Mouse (Mus musculus) effector memory CD4-positive, alpha-beta T cell, adult 5 months (primary cell): ENCODE results near the gene Cyp51. TPM values are rescaled to one million over a fixed set of nuclear protein-coding genes. Genes with fewer than 3 reads are reported as not detected.

Source experiments
- polyA plus RNA-seq: library from polyadenylated mRNA; unstranded; fragments of 100-300 nt; shearing (Covaris generic); gene quantifications from one replicate; pipeline ENCODE4 v1.2.1, GENCODE M21; 2017

Cyp51 gene
- polyA plus RNA-seq, result 143 TPM

GRCm38 (mm10) chr5:4104341-4105040 lies at the start of gene Cyp51:
Gene Cyp51, minus strand, starts transcription at chr5:4104746.

Other genes starting within 250 kb of the Cyp51 start
- gene Mterf1a, start 210.8 kb downstream of the Cyp51 start, polyA plus RNA-seq, result 5.6 TPM
- 118 TPM for gene Akap9, start 176.7 kb downstream of the Cyp51 start, polyA plus RNA-seq
- 3.0 TPM for gene Mterf1b, start 87.6 kb upstream of the Cyp51 start, polyA plus RNA-seq